In the genomic region with DNA sequence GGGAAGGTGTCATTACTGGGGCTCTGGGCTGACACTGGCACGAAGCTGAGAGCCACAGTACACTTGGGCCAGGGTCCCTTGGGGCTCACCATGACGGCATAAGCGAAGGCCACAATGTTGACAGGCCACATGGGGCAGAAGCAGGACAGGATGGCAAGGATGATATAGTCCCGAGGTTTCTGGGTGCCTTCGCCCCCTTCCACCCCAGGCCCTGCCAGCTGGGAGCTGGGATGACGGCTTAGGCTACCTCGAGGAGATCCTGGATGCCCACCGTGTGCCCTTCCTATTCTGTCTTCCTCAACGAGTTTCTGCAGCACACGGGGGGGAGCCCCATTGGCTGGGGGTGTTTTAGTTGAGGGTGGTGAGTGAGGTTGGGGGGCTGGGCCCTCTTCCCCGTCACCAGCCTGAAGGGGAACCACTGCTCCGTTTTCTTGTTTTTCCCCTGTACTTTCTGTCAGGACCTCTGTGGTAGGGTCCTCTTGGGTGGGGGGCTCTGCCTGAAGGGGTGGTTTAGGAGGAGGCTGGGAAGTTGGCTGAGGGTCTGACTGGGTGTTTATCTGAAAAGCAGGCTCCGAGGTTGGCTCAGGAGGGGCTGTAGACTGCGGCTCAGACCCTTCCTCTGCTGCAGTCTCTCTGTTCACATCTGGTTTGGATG, we compare ENCODE assay signal across 9 mouse cellular contexts. TPM values are rescaled to one million over a fixed set of nuclear protein-coding genes. Genes with fewer than 3 reads are reported as not detected.
DNase-seq lines count a peak whose midpoint lies in the region; ATAC-seq and TF ChIP-seq lines count a peak whose summit lies in the region.
"Had no signal": no experiment of that assay in that cellular context is flagged by ENCODE, and none has a peak within 500 bp of the region (broad histone marks: within the 10 kb centered on the region; RNA-seq: fewer than 3 reads in every experiment).

No protein-coding gene starts in this region.

- H3K27me3 ChIP-seq in cerebellum, adult 2 months (ENCODE audit: control insufficient read depth, insufficient read depth, low read length), result no peaks in the 10 kb centered on the region
- no peaks in the 10 kb centered on the region for H3K27me3 ChIP-seq in lung, embryonic 16.5 days (ENCODE audit: control insufficient read depth, insufficient read depth, low read depth, low read length)
- H3K27me3 ChIP-seq in limb, embryonic 12.5 days, result no peaks in the 10 kb centered on the region

- WGBS in cerebellum, adult 2 months, result 8% methylated on average over 14 of the region's 14 CpGs
- WGBS in lung, embryonic 16.5 days, result 72% methylated on average over 14 of the region's 14 CpGs
- WGBS in limb, embryonic 12.5 days, result 81% methylated on average over 14 of the region's 14 CpGs

- no peak for ATAC-seq in lung, embryonic 16.5 days (ENCODE audit: low read depth)
- no peak for ATAC-seq in limb, embryonic 12.5 days (ENCODE audit: insufficient number of reproducible peaks, insufficient read depth, low FRiP score, low TSS enrichment, low read depth)
- no peak for ATAC-seq in monocyte, adult 5-6 weeks (replicated peaks; ENCODE audit: insufficient number of reproducible peaks, low FRiP score, low TSS enrichment, poor library complexity, severe bottlenecking)

- no peaks in the 10 kb centered on the region for H3K9me3 ChIP-seq in lung, embryonic 16.5 days (ENCODE audit: control insufficient read depth, low read length)
- no peaks in the 10 kb centered on the region for H3K9me3 ChIP-seq in limb, embryonic 12.5 days

- TF ChIP-seq CTCF in cerebellum, adult 2 months (IDR thresholded peaks at IDR 0.05; ENCODE audit: borderline replicate concordance, insufficient read depth, low read depth, low read length), result no peak

- TF ChIP-seq POLR2A in cerebellum, adult 2 months (IDR thresholded peaks at IDR 0.05; ENCODE audit: borderline replicate concordance, insufficient read depth, low read length), result no peak

- peaks cover 27% of the 10 kb centered on the region for H3K36me3 ChIP-seq in lung, embryonic 16.5 days (ENCODE audit: control insufficient read depth, insufficient read depth, low read length)
- H3K36me3 ChIP-seq in limb, embryonic 12.5 days, result peaks cover 50% of the 10 kb centered on the region

- H3K27ac ChIP-seq in cerebellum, adult 2 months (ENCODE audit: insufficient read depth, low read length), result peak overlapping the region; percentile 91
- H3K27ac ChIP-seq in lung, embryonic 16.5 days (ENCODE audit: low read length), result no peak overlapping the region
- H3K27ac ChIP-seq in limb, embryonic 12.5 days, result peak overlapping the region; percentile 92

- H3K9ac ChIP-seq in lung, embryonic 16.5 days (ENCODE audit: low read length), result peak overlapping the region; percentile 70
- peak overlapping the region; percentile 74; the same call in 1 of the 2 replicates for H3K9ac ChIP-seq in limb, embryonic 12.5 days (replicated peaks)

- no peak overlapping the region; the same call in 1 of the 2 replicates for H3K4me2 ChIP-seq in lung, embryonic 16.5 days (ENCODE audit: low read depth, low read length)
- peak overlapping the region; percentile 92 for H3K4me2 ChIP-seq in limb, embryonic 12.5 days

- H3K4me1 ChIP-seq in cerebellum, adult 2 months (ENCODE audit: control insufficient read depth, insufficient read depth, low read length), result peaks cover 33% of the 10 kb centered on the region
- peaks cover 76% of the 10 kb centered on the region for H3K4me1 ChIP-seq in lung, embryonic 16.5 days (replicated peaks; ENCODE audit: control insufficient read depth, insufficient read depth, low read length)
- peaks cover 85% of the 10 kb centered on the region for H3K4me1 ChIP-seq in limb, embryonic 12.5 days (replicated peaks)

- no peak for DNase-seq in cerebellum, adult 2 months
- DNase-seq in cerebellum, postnatal 10 days, result no peak
- DNase-seq in lung, postnatal 25 days (ENCODE audit: low spot score), result no peak
- no peak for DNase-seq in embryo, embryonic 9.5 days (ENCODE audit: extremely low spot score)
- no peak for DNase-seq in layer of hippocampus, postnatal 25 days (ENCODE audit: extremely low spot score in 1 of 2, low spot score in 1 of 2)
- DNase-seq: lung, adult 2 months had no signal

- peak overlapping the region; percentile 80 for H3K4me3 ChIP-seq in cerebellum, adult 2 months (replicated peaks; ENCODE audit: insufficient read depth, low read depth, low read length)
- H3K4me3 ChIP-seq in lung, embryonic 16.5 days (ENCODE audit: low read length), result no peak overlapping the region; the same call in 1 of the 2 replicates
- peak overlapping the region; percentile 58 for H3K4me3 ChIP-seq in limb, embryonic 12.5 days (replicated peaks)

RNA-seq across cellular contexts. Expression of a gene that starts 1.5 kb away (rescaled TPM):
- 362 and 365 TPM in 2 replicates for polyA plus RNA-seq in cerebellum, adult 2 months (2012; rRNA removed)
- 39.1 and 63.1 TPM in 2 replicates for polyA plus RNA-seq in lung, embryonic 16.5 days (2015; fragmentation: Nextera tagmentation; extraction: Ambion mirVana)
- 73.7 and 81.2 TPM in 2 replicates for polyA plus RNA-seq in limb, embryonic 12.5 days (2016; fragmentation: Nextera tagmentation; extraction: Ambion mirVana)
- 6.4 to 36.5 TPM (median 36.3 TPM) in 3 replicates for total RNA-seq in monocyte, adult 5-6 weeks (2017)
- 10 to 100 TPM; 51.0 to 57.8 TPM for total RNA-seq in layer of hippocampus, postnatal 25 days (2021)

RNA-seq across cellular contexts. Expression of a gene that starts 1.6 kb away (rescaled TPM):
- polyA plus RNA-seq in cerebellum, adult 2 months (2012; rRNA removed), result 600 and 672 TPM in 2 replicates
- 4.5 TPM in 2 replicates for polyA plus RNA-seq in lung, embryonic 16.5 days (2015; fragmentation: Nextera tagmentation; extraction: Ambion mirVana)
- 3.1 and 6.4 TPM in 2 replicates for polyA plus RNA-seq in limb, embryonic 12.5 days (2016; fragmentation: Nextera tagmentation; extraction: Ambion mirVana)
- total RNA-seq in monocyte, adult 5-6 weeks (2017), result not detected in 3 replicates
- total RNA-seq in layer of hippocampus, postnatal 25 days (2021), result 100 to 1,000 TPM; 226 to 235 TPM

RNA-seq across cellular contexts. Expression of a gene that starts 2.3 kb away (rescaled TPM):
- 91.6 and 105 TPM in 2 replicates for polyA plus RNA-seq in cerebellum, adult 2 months (2012; rRNA removed)
- 45.9 and 67.2 TPM in 2 replicates for polyA plus RNA-seq in lung, embryonic 16.5 days (2015; fragmentation: Nextera tagmentation; extraction: Ambion mirVana)
- 33.0 and 34.4 TPM in 2 replicates for polyA plus RNA-seq in limb, embryonic 12.5 days (2016; fragmentation: Nextera tagmentation; extraction: Ambion mirVana)
- 3.8 to 52.6 TPM (median 4.4 TPM) in 3 replicates for total RNA-seq in monocyte, adult 5-6 weeks (2017)
- 10 to 100 TPM; 20.5 to 27.7 TPM for total RNA-seq in layer of hippocampus, postnatal 25 days (2021)

RNA-seq across cellular contexts. Expression of a gene that starts 3.1 kb away (rescaled TPM):
- polyA plus RNA-seq in cerebellum, adult 2 months (2012; rRNA removed), result 2.8 and 5.2 TPM in 2 replicates
- 0.62 and 0.93 TPM in 2 replicates for polyA plus RNA-seq in lung, embryonic 16.5 days (2015; fragmentation: Nextera tagmentation; extraction: Ambion mirVana)
- 0.42 and 0.59 TPM in 2 replicates for polyA plus RNA-seq in limb, embryonic 12.5 days (2016; fragmentation: Nextera tagmentation; extraction: Ambion mirVana)
- total RNA-seq in monocyte, adult 5-6 weeks (2017), result 2.9 to 7.8 TPM (median 5.2 TPM) in 3 replicates
- not detected for total RNA-seq in layer of hippocampus, postnatal 25 days (2021)

RNA-seq across cellular contexts. Expression of a gene that starts 5.0 kb away (rescaled TPM):
- polyA plus RNA-seq in cerebellum, adult 2 months (2012; rRNA removed), result 19.9 and 21.0 TPM in 2 replicates
- polyA plus RNA-seq in lung, embryonic 16.5 days (2015; fragmentation: Nextera tagmentation; extraction: Ambion mirVana), result 14.9 and 17.9 TPM in 2 replicates
- 4.1 and 4.6 TPM in 2 replicates for polyA plus RNA-seq in limb, embryonic 12.5 days (2016; fragmentation: Nextera tagmentation; extraction: Ambion mirVana)
- total RNA-seq in monocyte, adult 5-6 weeks (2017), result 95.0 to 131 TPM (median 111 TPM) in 3 replicates
- 1 to 10 TPM; 7.0 to 7.4 TPM for total RNA-seq in layer of hippocampus, postnatal 25 days (2021)

Comparison
In these comparisons a context has a peak if more than half of its experiments do, and no peak if none do; other contexts are left out.
1. RNA of a gene that starts 1.6 kb away (polyA plus RNA-seq): 600 to 672 TPM in cerebellum, adult 2 months; 4.5 TPM in lung, embryonic 16.5 days and 3.1 to 6.4 TPM in limb, embryonic 12.5 days; every median in the first group is over 10 times any median in the second.